ENCODE assay signal across 9 mouse cellular contexts in the genomic region with DNA sequence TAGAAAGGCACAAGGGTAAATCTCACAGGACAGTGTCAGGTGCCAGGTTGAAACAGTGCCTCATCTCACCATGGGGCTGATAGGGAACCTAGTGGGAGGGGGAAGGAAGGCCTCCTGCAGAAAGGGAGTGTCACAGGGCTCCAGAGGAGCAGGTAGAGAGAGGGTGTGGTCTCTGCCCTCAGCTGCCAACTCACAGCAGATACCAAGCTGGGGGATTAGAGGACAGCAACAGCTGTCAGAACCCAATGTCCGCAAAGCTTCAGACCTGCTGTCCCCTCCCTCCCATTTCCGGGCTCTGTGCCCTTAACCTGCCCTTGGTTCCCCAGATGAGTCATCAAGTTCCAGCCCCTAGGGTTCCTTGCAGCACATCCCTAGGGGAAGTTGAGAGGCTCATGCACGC. TPM values are rescaled to one million over a fixed set of nuclear protein-coding genes. Genes with fewer than 3 reads are reported as not detected.
DNase-seq lines count a peak whose midpoint lies in the region; ATAC-seq and TF ChIP-seq lines count a peak whose summit lies in the region.
"Had no signal": no experiment of that assay in that cellular context is flagged by ENCODE, and none has a peak within 500 bp of the region (broad histone marks: within the 10 kb centered on the region; RNA-seq: fewer than 3 reads in every experiment).

No protein-coding gene starts in this region.

- no peak for TF ChIP-seq POLR2A in ES-Bruce4 (IDR thresholded peaks at IDR 0.05; ENCODE audit: insufficient read depth, low read length)

- peak overlapping the region; percentile 35 for H3K27ac ChIP-seq in ES-Bruce4 (ENCODE audit: insufficient read depth, low read length)

- peak; percentile 89 for ATAC-seq in granulocyte monocyte progenitor cell, adult 5-6 weeks (replicated peaks; ENCODE audit: poor library complexity, severe bottlenecking)
- peak; percentile 86 for ATAC-seq in megakaryocyte, adult 5-6 weeks (ENCODE audit: poor library complexity, severe bottlenecking)

- H3K27me3 ChIP-seq in ES-Bruce4 (ENCODE audit: control insufficient read depth, insufficient read depth, low read length, poor library complexity, severe bottlenecking), result no peaks in the 10 kb centered on the region

- peaks cover 9% of the 10 kb centered on the region for H3K4me1 ChIP-seq in ES-Bruce4 (ENCODE audit: control insufficient read depth, insufficient read depth, low read length)

- no peak overlapping the region for H3K4me3 ChIP-seq in ES-Bruce4 (ENCODE audit: low read depth, low read length)

- TF ChIP-seq EP300 in ES-Bruce4 (IDR thresholded peaks at IDR 0.05; ENCODE audit: insufficient read depth, low read depth, low read length), result peak; percentile 92

- no peaks in the 10 kb centered on the region for H3K36me3 ChIP-seq in ES-Bruce4 (ENCODE audit: control insufficient read depth, insufficient read depth, low read length, poor library complexity, severe bottlenecking)

- no peak overlapping the region for H3K9ac ChIP-seq in ES-Bruce4 (ENCODE audit: low read depth, poor library complexity, severe bottlenecking)

- H3K9me3 ChIP-seq in ES-Bruce4 (replicated peaks; ENCODE audit: control insufficient read depth, insufficient read depth, low read length, poor library complexity, severe bottlenecking), result 0 out of 2 replicates have a peak, but pooled peaks cover 8% of the 10 kb centered on the region

- no peak for TF ChIP-seq CTCF in ES-Bruce4 (IDR thresholded peaks at IDR 0.05; ENCODE audit: low read depth, low read length)

- DNase-seq in adrenal gland, adult (ENCODE audit: inconsistent age in 2 of 2, low spot score in 1 of 2), result peak; percentile 75 to 90
- no peak for DNase-seq in adrenal gland, postnatal 4 days (ENCODE audit: low spot score in 2 of 2)
- DNase-seq in ovary, adult 18-20 months (ENCODE audit: low spot score), result no peak
- DNase-seq in embryo, embryonic 11 days, result no peak
- DNase-seq in cerebellum, adult 8-10 months, result no peak
- DNase-seq: B cell, adult 2 months had no signal

RNA-seq across cellular contexts. Expression of gene Phospho1, which starts 18.8 kb away (rescaled TPM):
- total RNA-seq in adrenal gland, postnatal 4 days (2021), result 10 to 100 TPM; 25.5 to 26.0 TPM
- 5.8 and 6.5 TPM in 2 replicates for polyA plus RNA-seq in ES-Bruce4 (2011; ENCODE audit: insufficient read depth, insufficient read length, low read depth, missing spikeins)
- total RNA-seq in granulocyte monocyte progenitor cell, adult 5-6 weeks (2014; fragmentation: Nextera tagmentation), result 1.5 TPM in 1 of 2 replicates, not detected in the other
- total RNA-seq in granulocyte monocyte progenitor cell, adult 5-6 weeks (2017), result 0.41 TPM in 1 of 2 replicates, not detected in the other
- total RNA-seq in megakaryocyte, adult 5-6 weeks (2015), result 12.6 and 17.3 TPM in 2 replicates
- total RNA-seq in megakaryocyte, adult 5-6 weeks (2017), result 2.3 TPM in 1 of 2 replicates, not detected in the other

RNA-seq across cellular contexts. Expression of gene Gngt2, which starts 31.5 kb away (rescaled TPM):
- total RNA-seq in adrenal gland, postnatal 4 days (2021), result 10 to 100 TPM; 17.2 to 23.1 TPM
- 7.9 and 9.4 TPM in 2 replicates for polyA plus RNA-seq in ES-Bruce4 (2011; ENCODE audit: insufficient read depth, insufficient read length, low read depth, missing spikeins)
- 2.7 and 24.3 TPM in 2 replicates for total RNA-seq in granulocyte monocyte progenitor cell, adult 5-6 weeks (2014; fragmentation: Nextera tagmentation)
- total RNA-seq in granulocyte monocyte progenitor cell, adult 5-6 weeks (2017), result 7.7 and 13.4 TPM in 2 replicates
- 92.0 and 95.7 TPM in 2 replicates for total RNA-seq in megakaryocyte, adult 5-6 weeks (2015)
- 64.0 and 66.6 TPM in 2 replicates for total RNA-seq in megakaryocyte, adult 5-6 weeks (2017)

RNA-seq across cellular contexts. Expression of gene Abi3, which starts 36.7 kb away (rescaled TPM):
- 10 to 100 TPM; 18.6 to 18.8 TPM for total RNA-seq in adrenal gland, postnatal 4 days (2021)
- polyA plus RNA-seq in ES-Bruce4 (2011; ENCODE audit: insufficient read depth, insufficient read length, low read depth, missing spikeins), result 1.1 and 1.3 TPM in 2 replicates
- 5.1 and 7.0 TPM in 2 replicates for total RNA-seq in granulocyte monocyte progenitor cell, adult 5-6 weeks (2014; fragmentation: Nextera tagmentation)
- 1.9 and 2.4 TPM in 2 replicates for total RNA-seq in granulocyte monocyte progenitor cell, adult 5-6 weeks (2017)
- total RNA-seq in megakaryocyte, adult 5-6 weeks (2015), result 14.7 and 19.8 TPM in 2 replicates
- total RNA-seq in megakaryocyte, adult 5-6 weeks (2017), result 13.7 and 20.0 TPM in 2 replicates

Comparison
In these comparisons a context has a peak if more than half of its experiments do, and no peak if none do; other contexts are left out.
1. DNase-seq: peak in adrenal gland, adult (2 of 2); none in adrenal gland, postnatal 4 days (0 of 2), ovary, adult 18-20 months (single experiment), embryo, embryonic 11 days (single experiment) and cerebellum, adult 8-10 months (single experiment).